Mouse (Mus musculus) kidney, adult 2 months (tissue): ENCODE results near the gene Abl1.

Source experiments
- CTCF ChIP-seq: fragments of 200-500 bp; conservative IDR thresholded peaks from 2 replicates; pipeline ENCODE4 v1.5.1; 2011; ENCODE audit warnings: low read depth, mild to moderate bottlenecking, control low read depth, low read length, moderate library complexity, mixed read lengths; ENCODE audit not compliant: insufficient read depth, insufficient read length
- POLR2A ChIP-seq: fragments of 200-500 bp; IDR thresholded peaks from one replicate; pipeline ENCODE4 v1.6.1; 2011; ENCODE audit warnings: low read depth, low read length, control low read depth

- TF ChIP-seq CTCF, result no peak
- no peak for TF ChIP-seq POLR2A
Measured at GRCm38 (mm10) chr2:31730640-31731039, 42.5 kb downstream of the Abl1 start.
